Mouse (Mus musculus) cortical plate, adult 2 months (tissue): Measurements from ENCODE around the gene 4933416C03Rik.

ENCODE experiments used
- CTCF ChIP-seq: fragments of 200-500 bp; IDR thresholded peaks from 2 replicates; pipeline ENCODE4 v1.5.1; 2011; ENCODE audit warnings: mild to moderate bottlenecking, control low read depth, low read length; ENCODE audit not compliant: insufficient read depth; ENCODE audit errors: extremely low read depth
- POLR2A ChIP-seq: fragments of 200-500 bp; IDR thresholded peaks from 2 replicates; pipeline ENCODE4 v1.6.1; 2011; ENCODE audit warnings: mild to moderate bottlenecking, low read length, control low read depth; ENCODE audit not compliant: insufficient read depth; ENCODE audit errors: extremely low read depth

DNA sequence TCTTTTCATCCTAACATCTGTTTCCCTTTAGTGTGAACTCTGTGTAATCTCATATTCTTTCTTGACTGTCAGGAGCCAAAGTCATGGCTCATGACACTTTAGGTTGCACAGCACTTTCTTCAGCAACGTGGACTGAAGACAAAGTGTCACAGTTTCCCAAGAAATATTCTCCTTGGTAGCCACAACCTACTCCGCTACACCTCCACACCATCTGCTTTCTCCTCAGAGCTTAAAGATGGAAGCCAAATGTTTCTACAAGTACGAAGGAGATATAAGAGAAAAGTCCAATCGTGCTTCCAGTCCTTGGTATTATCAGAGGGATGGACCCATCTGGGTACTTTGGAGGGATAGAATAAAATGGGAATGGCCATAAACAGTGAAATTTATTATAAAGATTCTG, 18.5 kb upstream of the 4933416C03Rik start:
- TF ChIP-seq CTCF, result no peak
- TF ChIP-seq POLR2A, result no peak
